Mouse (Mus musculus): Measurements from ENCODE around the gene Pygo2.
A peak's percentile ranks its signal among the peaks of the same experiment; 100 is the strongest.
"Not testable (repeated sequence)": the region's sequence is repeated elsewhere in the genome, so short reads cannot be mapped to it uniquely, and the experiment has no call there.

Pygo2 gene

DNA sequence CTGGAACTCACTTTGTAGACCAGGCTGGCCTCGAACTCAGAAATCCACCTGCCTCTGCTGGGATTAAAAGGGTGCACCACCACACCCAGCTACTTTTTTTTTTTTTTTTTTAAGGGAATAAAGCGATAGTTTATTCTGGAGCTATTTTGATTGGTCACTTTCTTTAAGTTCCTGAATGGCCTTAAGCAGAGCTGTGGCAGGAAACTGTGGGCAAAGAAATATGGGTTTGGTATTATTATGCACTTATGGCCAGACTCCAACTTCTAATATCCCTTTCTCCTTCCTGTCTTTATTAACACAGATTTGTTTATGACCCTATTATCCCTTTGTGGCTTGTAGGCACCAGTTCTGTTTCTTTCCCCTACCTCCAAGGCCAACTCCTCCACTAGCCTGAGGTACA is 9.6 kb upstream of the Pygo2 start:
- DNase-seq (ENCODE audit: low spot score in 2 of 2): no peak

- DNase-seq (ENCODE audit: low spot score in 2 of 2): peak; percentile 64 to 76
These were observed 8.8 kb upstream of the Pygo2 start for GRCm38 (mm10) chr3:89421002-89421774.

- DNase-seq (ENCODE audit: low spot score in 2 of 2): no peak
These were observed 8.1 kb upstream of the Pygo2 start for GRCm38 (mm10) chr3:89421810-89422473.

DNA sequence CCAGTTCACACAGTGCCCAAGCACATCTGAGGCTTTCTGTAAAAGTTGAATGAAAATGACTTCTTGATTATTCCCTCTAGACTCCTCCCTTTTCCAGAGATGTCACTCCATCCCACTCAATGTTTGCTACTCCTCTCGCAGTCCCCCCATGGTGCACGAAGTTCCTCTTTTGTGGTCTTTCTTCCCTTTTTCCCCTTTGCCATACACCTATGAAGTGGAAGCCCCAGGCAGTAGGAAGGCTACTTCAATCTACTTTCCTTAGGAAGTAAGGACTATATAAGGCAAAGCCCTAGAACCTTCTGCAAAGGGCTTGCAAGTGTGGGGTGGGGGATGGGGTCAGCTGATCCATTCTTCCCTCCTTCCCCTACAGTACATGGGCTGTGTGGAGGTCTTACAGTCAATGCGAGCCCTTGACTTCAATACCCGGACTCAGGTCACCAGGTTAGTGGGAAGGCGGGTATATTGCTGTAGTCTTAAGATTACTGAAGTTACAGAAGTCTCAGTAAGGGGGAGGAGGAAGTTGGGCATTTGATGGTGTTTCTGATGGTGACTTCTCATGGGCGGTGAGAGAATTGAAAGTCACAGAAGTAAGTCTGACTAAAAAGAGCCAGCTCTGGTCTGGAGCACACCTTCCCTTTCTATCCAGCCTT is 7.3 kb upstream of the Pygo2 start:
- no peak for DNase-seq (ENCODE audit: low spot score in 2 of 2)

DNA sequence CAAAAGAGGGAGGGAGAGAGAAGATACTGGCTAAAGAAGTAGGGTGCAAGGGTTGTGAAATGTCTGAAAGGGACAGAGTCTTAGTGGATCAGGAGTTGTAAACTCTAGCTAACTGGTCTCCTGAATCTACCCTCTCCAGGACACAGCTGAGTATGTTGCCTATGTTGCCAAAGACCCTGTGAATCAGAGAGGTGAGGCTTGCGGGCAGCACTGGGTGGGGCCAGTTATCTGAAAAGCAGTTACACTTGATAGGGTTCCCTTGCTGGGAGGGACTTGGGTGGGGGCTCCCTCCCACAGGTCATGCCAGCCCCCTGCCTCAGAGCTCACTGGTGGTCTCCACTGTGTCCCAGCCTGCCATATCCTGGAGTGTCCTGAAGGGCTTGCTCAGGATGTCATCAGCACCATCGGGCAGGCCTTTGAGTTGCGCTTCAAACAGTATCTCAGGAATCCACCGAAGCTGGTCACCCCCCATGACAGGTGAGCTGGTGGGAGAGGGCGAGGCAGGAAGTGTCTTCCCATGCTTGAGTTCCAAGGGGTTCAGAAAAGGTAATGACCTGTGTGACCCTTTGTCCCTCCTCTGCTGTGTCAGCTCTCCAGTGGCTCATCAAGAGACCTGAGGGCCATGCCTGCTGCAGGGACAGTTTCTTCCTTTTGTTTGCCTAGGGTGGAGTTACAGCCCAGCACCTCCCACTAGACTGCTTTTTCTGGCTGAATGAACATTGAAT is 5.4 kb upstream of the Pygo2 start:
- no peak for DNase-seq (ENCODE audit: low spot score in 2 of 2)

DNA sequence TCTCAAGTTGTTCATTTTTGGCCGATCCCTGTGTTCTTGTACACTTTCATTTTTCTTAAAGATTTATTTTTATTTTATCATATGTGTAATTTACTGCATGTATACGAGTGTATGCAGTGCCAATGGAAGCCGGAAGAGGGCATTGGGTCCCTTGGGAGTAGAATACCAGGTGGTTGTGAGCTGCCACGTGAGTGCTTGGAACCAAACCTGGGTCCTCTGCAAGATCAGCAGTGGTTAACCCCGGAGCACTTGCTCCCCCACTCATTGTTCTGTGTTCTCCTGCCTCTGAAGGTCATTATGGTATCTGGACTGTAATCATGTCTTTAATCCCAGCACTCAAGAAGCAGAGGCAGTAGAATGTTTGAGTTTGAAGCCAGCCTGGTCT is 4.9 kb upstream of the Pygo2 start:
- no peak for DNase-seq (ENCODE audit: low spot score in 2 of 2)

GRCm38 (mm10) chr3:89425876-89426275 is 4.1 kb upstream of the Pygo2 start:
- DNase-seq (ENCODE audit: low spot score in 2 of 2): peak in 1 of 2 experiments; percentile 37

- DNase-seq (ENCODE audit: low spot score in 2 of 2): not testable (repeated sequence)
These were observed 993 bp upstream of the Pygo2 start for GRCm38 (mm10) chr3:89429021-89429420.

DNA sequence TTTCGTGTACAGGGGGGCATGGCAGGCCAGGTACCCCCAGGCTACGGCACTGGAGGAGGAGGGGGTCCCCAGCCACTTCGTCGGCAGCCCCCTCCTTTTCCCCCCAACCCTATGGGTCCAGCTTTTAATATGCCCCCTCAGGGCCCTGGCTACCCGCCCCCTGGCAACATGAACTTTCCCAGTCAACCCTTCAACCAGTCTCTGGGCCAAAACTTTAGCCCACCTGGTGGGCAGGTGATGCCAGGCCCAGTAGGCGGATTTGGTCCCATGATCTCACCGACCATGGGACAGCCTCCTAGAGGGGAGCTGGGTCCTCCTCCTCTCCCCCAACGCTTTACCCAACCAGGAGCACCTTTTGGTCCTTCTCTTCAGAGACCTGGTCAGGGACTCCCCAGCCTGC is 2.6 kb downstream of the Pygo2 start:
- no peak for DNase-seq (ENCODE audit: low spot score in 2 of 2)

- DNase-seq (ENCODE audit: low spot score in 2 of 2): no peak
These were observed 4.5 kb downstream of the Pygo2 start for GRCm38 (mm10) chr3:89434532-89434931.

GRCm38 (mm10) chr3:89435041-89435440 is 5.0 kb downstream of the Pygo2 start:
- DNase-seq (ENCODE audit: low spot score in 2 of 2): no peak

- DNase-seq (ENCODE audit: low spot score in 2 of 2): peak; percentile 77 to 79
These were observed 6.4 kb downstream of the Pygo2 start, which contains the start of gene Pbxip1 for GRCm38 (mm10) chr3:89436176-89437113. TSS of gene Pbxip1 (plus strand) at chr3:89436706.

- DNase-seq (ENCODE audit: low spot score in 2 of 2): peak; percentile 55 to 60
These were observed 7.3 kb downstream of the Pygo2 start for GRCm38 (mm10) chr3:89437269-89437668.

GRCm38 (mm10) chr3:89440691-89441090 is 10.7 kb downstream of the Pygo2 start:
- no peak for DNase-seq (ENCODE audit: low spot score in 2 of 2)

- peak; percentile 37 to 38 for DNase-seq (ENCODE audit: low spot score in 2 of 2)
These were observed 18.9 kb downstream of the Pygo2 start for GRCm38 (mm10) chr3:89448720-89449537.

DNA sequence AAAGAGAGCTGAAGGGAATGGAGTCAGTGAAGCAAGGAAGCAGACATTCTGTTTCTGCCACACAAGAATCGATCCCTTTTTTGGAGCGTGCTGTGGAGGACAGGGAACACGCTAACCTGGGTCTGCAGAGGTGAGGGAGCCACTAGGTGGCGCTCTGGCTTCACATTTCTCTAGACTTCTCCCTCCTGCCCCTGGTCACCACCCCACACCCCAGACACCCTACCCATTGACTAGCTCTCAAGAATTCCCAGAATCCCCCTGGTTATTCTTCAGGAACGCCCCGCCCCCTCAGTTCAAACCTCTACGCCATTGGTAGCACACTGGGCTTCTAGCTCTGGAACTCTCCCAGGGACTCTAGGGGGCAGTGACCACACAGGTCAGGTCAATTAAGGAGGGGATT is 19.5 kb downstream of the Pygo2 start:
- DNase-seq (ENCODE audit: low spot score in 2 of 2): peak; percentile 59 to 68

DNA sequence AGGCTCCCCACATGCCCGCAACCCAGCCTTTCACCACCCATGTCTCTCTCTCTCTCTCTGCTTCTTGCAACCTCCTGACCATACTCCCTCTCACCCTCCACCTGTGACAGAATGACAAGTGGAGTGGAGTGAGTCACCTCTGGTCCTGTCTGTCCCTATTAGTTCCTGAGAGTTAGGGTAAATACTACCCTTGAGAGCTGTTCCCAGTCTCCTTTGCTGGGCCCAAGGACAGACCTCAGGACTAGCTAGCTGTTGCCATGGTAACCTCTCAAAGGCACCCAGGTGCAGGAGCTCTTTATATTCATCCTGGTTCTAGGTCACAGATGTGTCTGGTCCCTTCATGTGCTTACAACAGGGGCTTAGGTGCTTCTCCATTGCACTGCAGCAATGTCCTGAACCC is 21.9 kb downstream of the Pygo2 start:
- DNase-seq (ENCODE audit: low spot score in 2 of 2): no peak

DNA sequence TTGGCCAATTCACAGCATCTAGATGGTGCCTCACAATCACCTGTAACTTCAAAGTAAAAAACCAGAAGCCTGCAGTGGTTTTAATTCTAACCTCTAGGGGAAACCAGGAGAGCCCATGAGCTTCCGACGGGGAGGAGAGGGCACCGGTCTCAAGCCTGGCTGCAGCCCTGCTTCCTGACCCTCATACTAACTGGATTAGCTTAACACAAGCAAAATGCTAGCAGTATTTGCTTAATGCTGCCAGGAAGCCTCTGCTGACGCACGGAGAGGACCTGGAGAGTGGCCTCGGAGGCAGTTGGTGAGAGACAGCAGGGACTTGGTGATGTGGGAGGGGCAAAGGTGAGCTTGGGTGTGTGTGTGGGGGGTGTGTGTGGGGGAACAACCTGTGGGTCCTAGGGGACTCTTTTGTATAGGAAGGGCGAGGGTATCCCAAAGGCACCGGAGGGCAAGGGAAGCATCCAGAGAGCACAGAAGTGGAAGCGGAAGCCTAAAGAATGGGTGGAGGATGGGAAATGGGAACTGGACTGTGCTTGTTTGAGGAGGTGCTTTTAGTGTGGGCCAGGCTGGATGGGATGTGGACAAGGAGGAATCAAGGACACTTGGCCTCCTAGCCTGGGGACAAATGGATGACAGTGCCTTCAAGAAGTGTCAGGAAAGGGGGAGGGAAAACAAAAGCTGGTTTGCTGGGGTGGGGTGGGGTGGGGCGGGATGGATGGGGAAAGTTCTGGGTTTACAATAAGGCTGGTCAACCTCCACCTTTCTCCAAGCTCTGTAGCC is 24.6 kb downstream of the Pygo2 start, which contains the start of gene Pmvk:
Pmvk (plus strand) TSS at position 141 of the 777 bp plus-strand sequence.
- no peak for DNase-seq (ENCODE audit: low spot score in 2 of 2)

DNA sequence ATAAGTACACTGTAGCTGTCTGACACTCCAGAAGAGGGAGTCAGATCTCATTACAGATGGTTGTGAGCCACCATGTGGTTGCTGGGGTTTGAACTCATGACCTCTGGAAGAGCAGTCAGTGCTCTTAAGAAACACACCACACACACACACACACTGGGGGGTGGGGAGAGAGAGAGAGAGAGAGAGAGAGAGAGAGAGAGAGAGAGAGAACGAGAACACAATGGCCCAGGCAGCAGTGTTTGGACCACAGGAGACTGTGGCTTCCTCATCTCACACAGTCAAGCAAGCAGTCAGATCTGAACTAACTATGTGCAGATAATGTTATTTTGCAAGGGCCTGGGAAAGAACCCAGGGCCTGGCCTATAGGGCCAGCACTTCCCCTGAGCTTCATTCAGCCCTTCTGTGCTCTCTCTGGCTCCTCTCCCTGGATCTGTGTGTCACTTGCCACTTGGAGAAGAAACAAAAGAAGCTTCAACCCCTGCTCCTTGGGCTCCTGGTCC is 25.8 kb downstream of the Pygo2 start:
- DNase-seq (ENCODE audit: low spot score in 2 of 2): no peak

Data from spleen, postnatal 36 days (tissue).